Mouse (Mus musculus) adrenal gland, postnatal 14 days (tissue): ENCODE results near the gene Eif4e1b. TPM values are rescaled to one million over a fixed set of nuclear protein-coding genes. Genes with fewer than 3 reads are reported as not detected.
"Not testable (repeated sequence)": the region's sequence is repeated elsewhere in the genome, so short reads cannot be mapped to it uniquely, and the experiment has no call there.

Experiments
- DNase-seq: peaks from one replicate; pipeline ENCODE4 v3.0.0; 2021; ENCODE audit warnings: mixed read lengths
- total RNA-seq: library from RNA; stranded (reverse); gene quantifications from 2 replicates; pipeline ENCODE4 v1.2.3, GENCODE M21; 2021

Eif4e1b gene
- total RNA-seq, 1 experiment from 2014 or later: not detected

- DNase-seq: no peak
Measured at GRCm38 (mm10) chr13:54759496-54759895, 24.3 kb upstream of the Eif4e1b start.

GRCm38 (mm10) chr13:54760164-54760795 is 23.5 kb upstream of the Eif4e1b start:
- no peak for DNase-seq

- no peak for DNase-seq
Measured at GRCm38 (mm10) chr13:54760906-54761305, 22.9 kb upstream of the Eif4e1b start.

- no peak for DNase-seq
Measured at GRCm38 (mm10) chr13:54765281-54766191, 18.3 kb upstream of the Eif4e1b start.

GRCm38 (mm10) chr13:54766192-54766768 is 17.5 kb upstream of the Eif4e1b start, which contains the start of gene Sncb:
Gene Sncb (minus strand): TSS chr13:54766595.
- DNase-seq: peak; percentile 85

- DNase-seq: no peak
Measured at GRCm38 (mm10) chr13:54767012-54767411, 16.8 kb upstream of the Eif4e1b start.

GRCm38 (mm10) chr13:54780592-54780991 is 3.2 kb upstream of the Eif4e1b start:
- DNase-seq: peak; percentile 62

GRCm38 (mm10) chr13:54781086-54781485 is 2.7 kb upstream of the Eif4e1b start:
- no peak for DNase-seq

- DNase-seq: no peak
Measured at GRCm38 (mm10) chr13:54783235-54783634, 563 bp upstream of the Eif4e1b start.

GRCm38 (mm10) chr13:54787591-54787990 is 3.8 kb downstream of the Eif4e1b start:
- DNase-seq: not testable (repeated sequence)

GRCm38 (mm10) chr13:54788740-54789560 is 5.2 kb downstream of the Eif4e1b start, which contains the start of gene Tspan17:
Gene Tspan17 (plus strand): TSS chr13:54789377.
- DNase-seq: peak; percentile 100

- DNase-seq: peak; percentile 80
Measured at GRCm38 (mm10) chr13:54789561-54790397, 6.0 kb downstream of the Eif4e1b start.

- DNase-seq: peak; percentile 58
Measured at GRCm38 (mm10) chr13:54792259-54793230, 8.7 kb downstream of the Eif4e1b start.

- no peak for DNase-seq
Measured at GRCm38 (mm10) chr13:54794002-54794577, 10.3 kb downstream of the Eif4e1b start.

GRCm38 (mm10) chr13:54794843-54795242 is 11.0 kb downstream of the Eif4e1b start:
- DNase-seq: no peak

GRCm38 (mm10) chr13:54797356-54797755 is 13.6 kb downstream of the Eif4e1b start:
- DNase-seq: peak; percentile 44

GRCm38 (mm10) chr13:54797861-54798643 is 14.3 kb downstream of the Eif4e1b start:
- DNase-seq: no peak

GRCm38 (mm10) chr13:54798740-54799139 is 14.9 kb downstream of the Eif4e1b start:
- DNase-seq: no peak
